Mouse (Mus musculus): ENCODE measurements around the gene Pdzk1. TPM values are rescaled to one million over a fixed set of nuclear protein-coding genes. Genes with fewer than 3 reads are reported as not detected.

Pdzk1 gene
- total and polyA plus RNA-seq, 3 experiments, result 0.13 TPM; not detected in 2

DNA sequence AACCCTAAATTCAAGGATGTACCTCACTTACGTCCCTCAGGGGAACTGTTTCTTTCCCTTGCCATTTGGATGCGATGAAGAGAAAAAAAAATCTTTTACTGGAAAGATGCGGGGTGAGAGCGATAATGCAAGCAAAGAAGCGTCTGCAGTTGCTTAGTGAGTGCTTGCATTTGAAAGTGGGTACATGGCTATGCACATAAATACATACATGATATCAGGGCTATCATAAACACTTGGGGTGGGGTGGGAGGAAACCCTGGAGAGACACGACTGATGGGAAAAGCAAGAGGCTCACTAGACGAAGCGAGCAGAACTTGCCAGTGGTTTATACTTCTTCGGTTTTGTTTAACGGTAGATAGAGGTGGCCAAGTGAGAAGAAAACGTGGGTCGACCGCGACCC is 75.3 kb downstream of the Pdzk1 start, which contains the start of gene Gja5:
Gene Gja5, plus strand, starts transcription at position 301 of the 400 bp plus-strand sequence.
- dilution Hi-C loops (cut with MboI; ENCODE audit: extremely low pct_ligation_motif_present, extremely low pct_unique_long_range_greater_than_20kb, low sequenced_read_pairs) (no loop called here), in situ Hi-C loops (cut with MboI; ENCODE audit: low pct_ligation_motif_present, low pct_unique_long_range_greater_than_20kb, low sequenced_read_pairs) (no loop called here)
- Histone ChIP-seq H3K79me2 (replicated peaks; ENCODE audit: control insufficient read depth, extremely low read depth, insufficient read depth, poor library complexity, severe bottlenecking) (peaks cover 2% of the 10 kb centered on the region; the same call in 1 of the 2 replicates), H3K9ac (ENCODE audit: insufficient read depth, low read depth) (peak within 1 kb of the TSS; percentile 64), H3K27ac (ENCODE audit: insufficient read depth, low read depth) (no peak within 1 kb of the TSS), H3K4me2 (ENCODE audit: insufficient read depth, low read depth, poor library complexity, severe bottlenecking) (peak within 1 kb of the TSS; percentile 97), H3K4me1 (ENCODE audit: control insufficient read depth in 1 of 2, insufficient read depth in 2 of 2) (peaks cover 3 to 20% of the 10 kb centered on the region in 2 experiments; a peak in 3 of 4 replicates), H3K36me3 (replicated peaks in 1 of 2; ENCODE audit: control insufficient read depth in 1 of 2, insufficient read depth in 1 of 2, low read length in 1 of 2) (peaks cover 0 to 23% of the 10 kb centered on the region in 2 experiments), H3K9me3 (replicated peaks; ENCODE audit: low read length) (no peaks in the 10 kb centered on the region), H3K27me3 (replicated peaks) (no peaks in the 10 kb centered on the region), H3K4me3 (replicated peaks in 1 of 3; ENCODE audit: low read depth in 2 of 3, low read length in 2 of 3, poor library complexity in 1 of 3) (peak within 1 kb of the TSS; percentile 86 to 100 (median 97))
- no peak for DNase-seq (ENCODE audit: extremely low read depth)
- no peak for TF ChIP-seq E2F4 (IDR thresholded peaks at IDR 0.05; ENCODE audit: insufficient replicate concordance, low read depth, low read length)
- no peak for TF ChIP-seq POLR2A (IDR thresholded peaks at IDR 0.05; ENCODE audit: low read depth, low read length)
- no peak for TF ChIP-seq MAX (IDR thresholded peaks at IDR 0.05; ENCODE audit: low read length)
- TF ChIP-seq RAD21 (IDR thresholded peaks at IDR 0.05; ENCODE audit: low read depth, low read length), result no peak
- TF ChIP-seq MEF2A (IDR thresholded peaks at IDR 0.05; ENCODE audit: borderline replicate concordance, low read depth, low read length), result no peak
- no peak for TF ChIP-seq ZMIZ1 (IDR thresholded peaks at IDR 0.05; ENCODE audit: low read depth, low read length)
- TF ChIP-seq BHLHE40 (IDR thresholded peaks at IDR 0.05; ENCODE audit: low read depth, low read length), result no peak
- no peak for TF ChIP-seq MAFK (IDR thresholded peaks at IDR 0.05; ENCODE audit: insufficient replicate concordance, low read length)
- no peak for TF ChIP-seq MXI1 (IDR thresholded peaks at IDR 0.05; ENCODE audit: low read depth, low read length)
- no peak for TF ChIP-seq ZNF384 (IDR thresholded peaks at IDR 0.05; ENCODE audit: low read depth, low read length)
- no peak for TF ChIP-seq TBP (conservative IDR thresholded peaks at IDR 0.05; ENCODE audit: low read depth, low read length)
- TF ChIP-seq CHD1 (IDR thresholded peaks at IDR 0.05; ENCODE audit: low read depth, low read length), result no peak
- TF ChIP-seq IRF4 (IDR thresholded peaks at IDR 0.05; ENCODE audit: low read depth, low read length), result no peak
- no peak for TF ChIP-seq ELF1 (IDR thresholded peaks at IDR 0.05; ENCODE audit: low read depth, low read length)
- TF ChIP-seq UBTF (IDR thresholded peaks at IDR 0.05; ENCODE audit: low read depth, low read length), result no peak
- TF ChIP-seq POLR2AphosphoS2 (IDR thresholded peaks at IDR 0.05; ENCODE audit: low read depth, low read length), result no peak
- TF ChIP-seq ZC3H11A (IDR thresholded peaks at IDR 0.05; ENCODE audit: low read depth, low read length), result no peak

GRCm38 (mm10) chr3:96904851-96905541 is 75.9 kb downstream of the Pdzk1 start, which contains the start of gene Gpr89:
Gene Gpr89 (minus strand): TSS chr3:96905346.
- peak; percentile 93 for DNase-seq (ENCODE audit: extremely low read depth)
- H3K27me3 ChIP-seq (replicated peaks), result no peaks in the 10 kb centered on the region
- peak within 1 kb of the TSS; percentile 64 for H3K9ac ChIP-seq (ENCODE audit: insufficient read depth, low read depth)
- H3K4me2 ChIP-seq (ENCODE audit: insufficient read depth, low read depth, poor library complexity, severe bottlenecking), result peak within 1 kb of the TSS; percentile 97
- peaks cover 3 to 20% of the 10 kb centered on the region in 2 experiments; a peak in 3 of 4 replicates for H3K4me1 ChIP-seq (ENCODE audit: control insufficient read depth in 1 of 2, insufficient read depth in 2 of 2)
- peak within 1 kb of the TSS; percentile 86 to 100 (median 97) for H3K4me3 ChIP-seq (replicated peaks in 1 of 3; ENCODE audit: low read depth in 2 of 3, low read length in 2 of 3, poor library complexity in 1 of 3)
- H3K36me3 ChIP-seq (replicated peaks in 1 of 2; ENCODE audit: control insufficient read depth in 1 of 2, insufficient read depth in 1 of 2, low read length in 1 of 2), result peaks cover 0 to 17% of the 10 kb centered on the region in 2 experiments
- H3K9me3 ChIP-seq (replicated peaks; ENCODE audit: low read length), result no peaks in the 10 kb centered on the region
- in situ Hi-C loops (cut with MboI; ENCODE audit: low pct_ligation_motif_present, low pct_unique_long_range_greater_than_20kb, low sequenced_read_pairs), result no loop called here
- 0 out of 2 replicates have a peak, but pooled peaks cover 2% of the 10 kb centered on the region for H3K79me2 ChIP-seq (replicated peaks; ENCODE audit: control insufficient read depth, extremely low read depth, insufficient read depth, poor library complexity, severe bottlenecking)
- no peak within 1 kb of the TSS for H3K27ac ChIP-seq (ENCODE audit: insufficient read depth, low read depth)
- dilution Hi-C loops (cut with MboI; ENCODE audit: extremely low pct_ligation_motif_present, extremely low pct_unique_long_range_greater_than_20kb, low sequenced_read_pairs), result no loop called here
- TF ChIP-seq ZNF384 (IDR thresholded peaks at IDR 0.05; ENCODE audit: low read depth, low read length) (no peak), ZC3H11A (IDR thresholded peaks at IDR 0.05; ENCODE audit: low read depth, low read length) (no peak), SMC3 (IDR thresholded peaks at IDR 0.05; ENCODE audit: low read depth, low read length) (no peak), CHD2 (IDR thresholded peaks at IDR 0.05; ENCODE audit: low read length) (no peak), MAZ (IDR thresholded peaks at IDR 0.05; ENCODE audit: low read depth, low read length) (no peak), BHLHE40 (IDR thresholded peaks at IDR 0.05; ENCODE audit: low read depth, low read length) (no peak), JUN (IDR thresholded peaks at IDR 0.05; ENCODE audit: insufficient read depth, low read depth, low read length) (no peak), TCF12 (IDR thresholded peaks at IDR 0.05; ENCODE audit: low read depth, low read length) (peak; percentile 77), JUND (conservative IDR thresholded peaks at IDR 0.05; ENCODE audit: low read depth, low read length) (no peak), ELF1 (IDR thresholded peaks at IDR 0.05; ENCODE audit: low read depth, low read length) (0 out of 2 replicates have a peak, but pooled peaks have one; percentile 18), RAD21 (IDR thresholded peaks at IDR 0.05; ENCODE audit: low read depth, low read length) (no peak), ETS1 (conservative IDR thresholded peaks at IDR 0.05; ENCODE audit: low read depth, low read length) (no peak), TBP (conservative IDR thresholded peaks at IDR 0.05; ENCODE audit: low read depth, low read length) (peak; percentile 89), POLR2A (IDR thresholded peaks at IDR 0.05; ENCODE audit: low read depth, low read length) (peak; percentile 90), CTCF (conservative IDR thresholded peaks at IDR 0.05 in 1 of 2, IDR thresholded peaks at IDR 0.05 in 1 of 2; ENCODE audit: low read depth in 2 of 2, low read length in 2 of 2) (no peak), EP300 (IDR thresholded peaks at IDR 0.05; ENCODE audit: low read length) (no peak), CHD1 (IDR thresholded peaks at IDR 0.05; ENCODE audit: low read depth, low read length) (no peak), ZKSCAN1 (IDR thresholded peaks at IDR 0.05; ENCODE audit: borderline replicate concordance, low read depth, low read length) (no peak), E2F4 (IDR thresholded peaks at IDR 0.05; ENCODE audit: insufficient replicate concordance, low read depth, low read length) (no peak), NELFE (IDR thresholded peaks at IDR 0.05; ENCODE audit: low read depth, low read length) (peak; percentile 77; the same call in 1 of the 2 replicates), RCOR1 (conservative IDR thresholded peaks at IDR 0.05; ENCODE audit: low read depth, low read length) (no peak), GABPA (IDR thresholded peaks at IDR 0.05; ENCODE audit: insufficient replicate concordance, low read depth, low read length) (no peak)

Data from CH12.LX (cell line).